Mouse (Mus musculus): Measurements from ENCODE around the gene Mcm2. TPM values are rescaled to one million over a fixed set of nuclear protein-coding genes. Genes with fewer than 3 reads are reported as not detected.

Mcm2 gene
- polyA plus RNA-seq, 1 experiment from 2014 or later, result 119 TPM

GRCm38 (mm10) chr6:88904456-88904974 is 5.9 kb upstream of the Mcm2 start:
- no peak overlapping the region for H3K4me2 ChIP-seq

GRCm38 (mm10) chr6:88903708-88904107 is 5.1 kb upstream of the Mcm2 start:
- H3K27ac ChIP-seq (ENCODE audit: low read depth, low read length), result no peak overlapping the region
- peaks cover 2% of the 10 kb centered on the region; the same call in 1 of the 2 replicates for H3K36me3 ChIP-seq (ENCODE audit: control insufficient read depth, insufficient read depth, low read length)
- H3K4me3 ChIP-seq (ENCODE audit: low read depth, low read length), result peak overlapping the region; percentile 64
- H3K27me3 ChIP-seq (ENCODE audit: control insufficient read depth, insufficient read depth, low read length), result no peaks in the 10 kb centered on the region
- ATAC-seq (replicated peaks; ENCODE audit: insufficient number of reproducible peaks, low FRiP score, low TSS enrichment), result no peak
- peaks cover 34% of the 10 kb centered on the region for H3K4me1 ChIP-seq (ENCODE audit: control insufficient read depth, insufficient read depth, low read length)
- peak overlapping the region; percentile 68 for H3K4me2 ChIP-seq
- no peak overlapping the region; the same call in 1 of the 2 replicates for H3K9ac ChIP-seq (ENCODE audit: low read depth, low read length)
- 77% methylated on average over 5 of the region's 5 CpGs for WGBS (ENCODE audit: insufficient replicate concordance)
- no peaks in the 10 kb centered on the region for H3K9me3 ChIP-seq (replicated peaks; ENCODE audit: control insufficient read depth, low read length)

More at GRCm38 (mm10) chr6:88904456-88904974, 5.9 kb upstream of the Mcm2 start:
- H3K36me3 ChIP-seq (ENCODE audit: control insufficient read depth, insufficient read depth, low read length), result peaks cover 2% of the 10 kb centered on the region; the same call in 1 of the 2 replicates
- H3K4me3 ChIP-seq (ENCODE audit: low read depth, low read length), result no peak overlapping the region
- no peak overlapping the region for H3K9ac ChIP-seq (ENCODE audit: low read depth, low read length)
- 84% methylated on average over 4 of the region's 4 CpGs for WGBS (ENCODE audit: insufficient replicate concordance)
- no peak overlapping the region for H3K27ac ChIP-seq (ENCODE audit: low read depth, low read length)
- no peak for ATAC-seq (replicated peaks; ENCODE audit: insufficient number of reproducible peaks, low FRiP score, low TSS enrichment)
- H3K27me3 ChIP-seq (ENCODE audit: control insufficient read depth, insufficient read depth, low read length), result no peaks in the 10 kb centered on the region
- no peaks in the 10 kb centered on the region for H3K9me3 ChIP-seq (replicated peaks; ENCODE audit: control insufficient read depth, low read length)
- peaks cover 34% of the 10 kb centered on the region for H3K4me1 ChIP-seq (ENCODE audit: control insufficient read depth, insufficient read depth, low read length)

DNA sequence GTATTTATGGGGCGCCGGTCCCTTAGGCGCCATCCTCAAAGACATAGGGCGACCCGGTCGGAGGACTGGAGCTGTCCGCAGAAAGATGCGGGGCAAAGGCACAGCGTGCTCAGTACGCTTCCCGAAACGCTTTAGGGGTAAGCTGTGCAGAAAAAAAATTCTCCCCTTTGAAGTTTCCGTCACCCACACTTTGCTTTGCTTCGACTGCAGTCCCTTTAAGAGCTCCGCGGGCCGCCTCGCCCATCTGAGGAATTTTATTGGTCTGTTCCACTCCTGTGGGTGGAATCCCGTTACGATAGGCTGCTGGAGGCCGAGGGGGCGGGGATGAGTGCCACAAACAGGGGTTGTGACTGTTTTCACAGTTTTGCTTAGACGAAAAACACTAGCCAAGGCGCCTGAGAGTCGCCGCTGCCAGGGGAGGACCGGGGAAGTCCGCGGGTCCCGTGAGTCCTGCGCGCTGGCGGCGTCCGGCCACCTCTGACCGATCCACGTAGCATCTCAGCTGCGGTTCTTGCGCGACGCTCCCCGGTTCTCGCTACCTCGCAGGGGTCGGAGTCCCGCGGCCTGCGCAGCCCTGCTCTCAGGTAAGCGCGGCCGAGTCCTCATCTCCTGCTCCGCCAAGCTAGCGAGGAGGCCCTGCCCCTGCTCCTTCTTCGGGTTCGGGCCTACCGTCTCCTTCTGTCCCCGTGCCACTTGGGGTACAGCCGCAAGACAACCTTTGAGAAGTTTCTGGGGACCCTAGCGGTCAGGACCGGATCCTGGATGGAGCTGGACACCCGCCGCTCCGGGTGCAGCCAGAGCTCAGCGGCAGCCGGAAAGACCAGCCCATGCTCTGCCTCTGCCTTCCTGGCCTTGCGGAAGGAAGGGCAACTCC is 3.6 kb upstream of the Mcm2 start, which contains the start of gene Tpra1:
Gene Tpra1, plus strand, starts transcription at position 305 of the 874 bp plus-strand sequence.
- Histone ChIP-seq H3K4me3 (ENCODE audit: low read depth, low read length) (peak within 1 kb of the TSS; percentile 64), H3K4me2 (peak within 1 kb of the TSS; percentile 80), H3K27ac (ENCODE audit: low read depth, low read length) (peak within 1 kb of the TSS; percentile 83), H3K9ac (ENCODE audit: low read depth, low read length) (peak within 1 kb of the TSS; percentile 83), H3K9me3 (replicated peaks; ENCODE audit: control insufficient read depth, low read length) (no peaks in the 10 kb centered on the region), H3K36me3 (ENCODE audit: control insufficient read depth, insufficient read depth, low read length) (no peaks in the 10 kb centered on the region), H3K4me1 (ENCODE audit: control insufficient read depth, insufficient read depth, low read length) (peaks cover 36% of the 10 kb centered on the region), H3K27me3 (ENCODE audit: control insufficient read depth, insufficient read depth, low read length) (no peaks in the 10 kb centered on the region)
- ATAC-seq (replicated peaks; ENCODE audit: insufficient number of reproducible peaks, low FRiP score, low TSS enrichment), result peak; percentile 86
- WGBS (ENCODE audit: insufficient replicate concordance), result under 1% methylated on average over 64 of the region's 66 CpGs

DNA sequence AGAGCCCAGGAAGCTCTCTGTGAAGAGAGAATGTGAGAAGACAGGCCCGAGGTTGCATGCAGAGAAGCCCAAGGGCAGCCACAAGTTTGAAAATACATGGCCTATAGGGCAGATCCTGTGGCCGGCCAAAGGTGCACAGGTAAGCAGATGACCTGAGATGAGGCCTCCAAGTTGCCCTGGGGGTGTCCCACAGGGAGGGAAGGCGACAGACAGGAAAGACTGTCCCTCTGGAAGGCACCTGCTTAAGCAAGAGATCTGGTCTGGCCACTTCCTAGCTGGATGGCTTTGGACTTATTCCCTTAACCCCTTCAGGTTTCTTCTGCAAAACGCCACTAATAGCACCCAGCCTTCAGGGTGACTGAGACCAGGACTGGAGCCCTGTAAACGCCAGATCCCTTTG is 2.9 kb upstream of the Mcm2 start:
- Histone ChIP-seq H3K9me3 (replicated peaks; ENCODE audit: control insufficient read depth, low read length) (no peaks in the 10 kb centered on the region), H3K27ac (ENCODE audit: low read depth, low read length) (peak overlapping the region; percentile 83), H3K4me3 (ENCODE audit: low read depth, low read length) (peak overlapping the region; percentile 64), H3K4me2 (peak overlapping the region; percentile 80), H3K4me1 (ENCODE audit: control insufficient read depth, insufficient read depth, low read length) (peaks cover 41% of the 10 kb centered on the region), H3K9ac (ENCODE audit: low read depth, low read length) (peak overlapping the region; percentile 71), H3K36me3 (ENCODE audit: control insufficient read depth, insufficient read depth, low read length) (no peaks in the 10 kb centered on the region), H3K27me3 (ENCODE audit: control insufficient read depth, insufficient read depth, low read length) (no peaks in the 10 kb centered on the region)
- 0 out of 2 replicates have a peak, but pooled peaks have one; percentile 11 for ATAC-seq (replicated peaks; ENCODE audit: insufficient number of reproducible peaks, low FRiP score, low TSS enrichment)
- WGBS (ENCODE audit: insufficient replicate concordance), result 4% methylated on average over 5 of the region's 5 CpGs

DNA sequence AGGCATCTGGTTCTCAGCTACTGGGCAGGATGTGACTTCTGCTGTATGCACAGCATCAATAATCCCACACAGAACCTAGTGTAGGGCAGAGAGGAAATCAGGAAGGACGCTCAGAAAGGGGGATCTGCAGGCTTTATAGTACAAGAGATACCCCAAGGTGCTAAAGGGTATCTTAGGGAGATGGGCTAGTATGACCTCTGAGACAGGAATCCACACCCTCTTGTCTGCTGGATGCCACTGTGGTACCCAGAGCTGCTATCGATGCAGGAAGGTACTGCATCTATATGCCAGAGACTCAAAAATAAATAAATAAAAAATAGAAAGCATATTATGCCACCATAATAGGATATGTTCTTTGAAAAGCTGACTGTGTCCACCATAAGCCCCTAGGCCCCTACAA is 1.0 kb upstream of the Mcm2 start:
- Histone ChIP-seq H3K4me3 (ENCODE audit: low read depth, low read length) (no peak overlapping the region), H3K27me3 (ENCODE audit: control insufficient read depth, insufficient read depth, low read length) (no peaks in the 10 kb centered on the region), H3K4me2 (no peak overlapping the region), H3K27ac (ENCODE audit: low read depth, low read length) (no peak overlapping the region), H3K36me3 (ENCODE audit: control insufficient read depth, insufficient read depth, low read length) (peaks cover 7% of the 10 kb centered on the region), H3K9ac (ENCODE audit: low read depth, low read length) (no peak overlapping the region), H3K4me1 (ENCODE audit: control insufficient read depth, insufficient read depth, low read length) (peaks cover 33% of the 10 kb centered on the region), H3K9me3 (replicated peaks; ENCODE audit: control insufficient read depth, low read length) (no peaks in the 10 kb centered on the region)
- WGBS (ENCODE audit: insufficient replicate concordance), result 90% methylated on average over 2 of the region's 2 CpGs
- ATAC-seq (replicated peaks; ENCODE audit: insufficient number of reproducible peaks, low FRiP score, low TSS enrichment), result no peak

GRCm38 (mm10) chr6:88899086-88899485 is 506 bp upstream of the Mcm2 start:
- 0 out of 2 replicates have a peak overlapping the region, but pooled peaks have one; percentile 35 for H3K27ac ChIP-seq (ENCODE audit: low read depth, low read length)
- no peak for ATAC-seq (replicated peaks; ENCODE audit: insufficient number of reproducible peaks, low FRiP score, low TSS enrichment)

GRCm38 (mm10) chr6:88897246-88897645 is 1.3 kb downstream of the Mcm2 start:
- Histone ChIP-seq H3K27me3 (ENCODE audit: control insufficient read depth, insufficient read depth, low read length) (no peaks in the 10 kb centered on the region), H3K27ac (ENCODE audit: low read depth, low read length) (no peak overlapping the region), H3K4me2 (peak overlapping the region; percentile 75), H3K4me1 (ENCODE audit: control insufficient read depth, insufficient read depth, low read length) (peaks cover 18% of the 10 kb centered on the region), H3K4me3 (ENCODE audit: low read depth, low read length) (peak overlapping the region; percentile 83), H3K9ac (ENCODE audit: low read depth, low read length) (peak overlapping the region; percentile 56), H3K9me3 (replicated peaks; ENCODE audit: control insufficient read depth, low read length) (no peaks in the 10 kb centered on the region), H3K36me3 (ENCODE audit: control insufficient read depth, insufficient read depth, low read length) (peaks cover 25% of the 10 kb centered on the region)
- WGBS (ENCODE audit: insufficient replicate concordance), result 67% methylated on average over 7 of the region's 7 CpGs
- ATAC-seq (replicated peaks; ENCODE audit: insufficient number of reproducible peaks, low FRiP score, low TSS enrichment), result no peak

More at GRCm38 (mm10) chr6:88899086-88899485, 506 bp upstream of the Mcm2 start:
- Histone ChIP-seq H3K9ac (ENCODE audit: low read depth, low read length) (0 out of 2 replicates have a peak overlapping the region, but pooled peaks have one; percentile 39), H3K36me3 (ENCODE audit: control insufficient read depth, insufficient read depth, low read length) (peaks cover 12% of the 10 kb centered on the region), H3K9me3 (replicated peaks; ENCODE audit: control insufficient read depth, low read length) (no peaks in the 10 kb centered on the region), H3K27me3 (ENCODE audit: control insufficient read depth, insufficient read depth, low read length) (no peaks in the 10 kb centered on the region), H3K4me2 (peak overlapping the region; percentile 75), H3K4me3 (ENCODE audit: low read depth, low read length) (peak overlapping the region; percentile 83; the same call in 1 of the 2 replicates), H3K4me1 (ENCODE audit: control insufficient read depth, insufficient read depth, low read length) (peaks cover 32% of the 10 kb centered on the region)
- 62% methylated on average over 4 of the region's 4 CpGs for WGBS (ENCODE audit: insufficient replicate concordance)

DNA sequence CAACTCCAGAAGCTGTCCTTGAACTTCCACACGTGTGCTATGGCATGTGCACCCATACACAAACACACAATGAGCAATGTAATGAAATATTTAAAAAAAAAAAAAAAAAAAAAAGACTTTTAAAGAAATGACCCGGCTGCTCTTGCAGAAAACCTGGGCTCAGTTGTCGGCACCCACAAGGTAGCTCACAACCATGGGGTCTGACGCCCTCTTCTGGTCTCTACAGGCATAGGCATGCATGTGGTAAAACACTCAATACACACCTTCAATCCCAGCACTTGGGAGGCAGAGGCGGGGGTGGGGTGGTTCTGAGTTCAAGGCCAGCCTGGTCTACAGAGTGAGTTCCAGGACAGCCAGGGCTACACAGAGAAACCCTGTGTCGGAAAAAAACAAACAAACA is 2.6 kb downstream of the Mcm2 start:
- no peaks in the 10 kb centered on the region for H3K27me3 ChIP-seq (ENCODE audit: control insufficient read depth, insufficient read depth, low read length)
- WGBS (ENCODE audit: insufficient replicate concordance), result 84% methylated on average over 6 of the region's 6 CpGs
- H3K4me2 ChIP-seq, result no peak overlapping the region; the same call in 1 of the 2 replicates
- H3K36me3 ChIP-seq (ENCODE audit: control insufficient read depth, insufficient read depth, low read length), result peaks cover 37% of the 10 kb centered on the region
- no peak overlapping the region for H3K27ac ChIP-seq (ENCODE audit: low read depth, low read length)
- H3K4me3 ChIP-seq (ENCODE audit: low read depth, low read length), result no peak overlapping the region
- no peak for ATAC-seq (replicated peaks; ENCODE audit: insufficient number of reproducible peaks, low FRiP score, low TSS enrichment)
- H3K9ac ChIP-seq (ENCODE audit: low read depth, low read length), result no peak overlapping the region
- peaks cover 12% of the 10 kb centered on the region; the same call in 1 of the 2 replicates for H3K4me1 ChIP-seq (ENCODE audit: control insufficient read depth, insufficient read depth, low read length)
- H3K9me3 ChIP-seq (replicated peaks; ENCODE audit: control insufficient read depth, low read length), result no peaks in the 10 kb centered on the region
